51 mouse cellular contexts compared by ENCODE assay signal in the genomic region with DNA sequence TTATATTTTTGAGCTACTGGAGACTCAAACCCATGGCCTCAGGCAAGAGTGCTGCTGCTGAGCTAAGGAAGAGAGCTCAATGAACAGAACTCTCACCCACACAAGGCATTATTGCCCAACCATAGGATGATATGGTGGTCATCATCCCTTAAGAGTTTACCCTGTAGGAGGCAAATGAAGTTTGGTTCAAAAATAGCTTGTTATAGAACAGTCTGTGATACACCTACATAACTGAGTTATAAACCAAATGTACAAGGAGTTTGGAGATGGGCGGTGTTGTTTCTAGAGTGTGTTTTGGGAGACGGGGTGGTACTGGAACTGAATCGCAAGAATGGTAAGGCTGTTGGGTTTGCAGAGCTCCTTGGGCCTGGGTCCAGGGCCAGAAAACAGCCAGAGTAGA. TPM values are rescaled to one million over a fixed set of nuclear protein-coding genes. Genes with fewer than 3 reads are reported as not detected.
"Had no signal": no experiment of that assay in that cellular context is flagged by ENCODE, and none has a peak within 500 bp of the region (broad histone marks: within the 10 kb centered on the region; RNA-seq: fewer than 3 reads in every experiment).

No protein-coding gene starts in this region.

- H3K4me1 ChIP-seq: heart, embryonic 10.5 days; heart, embryonic 12.5 days; heart, embryonic 13.5 days; heart, embryonic 15.5 days; hindbrain, embryonic 10.5 days; hindbrain, embryonic 12.5 days; hindbrain, embryonic 13.5 days; hindbrain, embryonic 15.5 days; intestine, embryonic 15.5 days; kidney, embryonic 15.5 days had no signal

- DNase-seq: heart, postnatal 10 days; heart, postnatal 36 days; heart, postnatal 4 days; kidney, adult 11 months; kidney, adult 18-20 months; kidney, adult 2 months; kidney, adult 8-10 months; kidney, adult 9 months; kidney, postnatal 10 days; kidney, postnatal 14 days; kidney, postnatal 25 days; kidney, postnatal 36 days; kidney, postnatal 4 days; layer of hippocampus, adult 9-11 months; layer of hippocampus, postnatal 36 days had no signal

- H3K27ac ChIP-seq: heart, embryonic 10.5 days; heart, embryonic 13.5 days; heart, embryonic 15.5 days; hindbrain, embryonic 10.5 days; hindbrain, embryonic 12.5 days; hindbrain, embryonic 13.5 days; hindbrain, embryonic 14.5 days; hindbrain, embryonic 15.5 days; hindbrain, postnatal 0 days; intestine, embryonic 15.5 days; kidney, embryonic 15.5 days; kidney, postnatal 0 days; layer of hippocampus, adult 2 months had no signal

- H3K4me3 ChIP-seq: heart, embryonic 10.5 days; heart, embryonic 12.5 days; heart, embryonic 13.5 days; heart, embryonic 15.5 days; hindbrain, embryonic 10.5 days; hindbrain, embryonic 12.5 days; hindbrain, embryonic 13.5 days; hindbrain, embryonic 15.5 days; intestine, embryonic 15.5 days; kidney, embryonic 15.5 days; layer of hippocampus, adult 2 months had no signal

- ATAC-seq: hindbrain, embryonic 16.5 days; hindbrain, postnatal 0 days; inflammation-experienced regulatory T-cells, adult 6 months; intestine, embryonic 15.5 days; intestine, embryonic 16.5 days; intestine, postnatal 0 days had no signal

RNA-seq across cellular contexts. Expression of gene Dnajc5g, which starts 36.3 kb away (rescaled TPM):
- total RNA-seq: heart, postnatal 10 days; heart, postnatal 25 days; heart, postnatal 36 days; heart, postnatal 4 days; hematopoietic stem cell, adult 5-6 weeks; hindbrain, postnatal 0 days; layer of hippocampus, adult 18-20 months; layer of hippocampus, adult 2 months; layer of hippocampus, adult 8-10 months; layer of hippocampus, postnatal 10 days; layer of hippocampus, postnatal 14 days; layer of hippocampus, postnatal 25 days; layer of hippocampus, postnatal 36 days; left cerebral cortex, adult 18-20 months; left cerebral cortex, adult 8-10 months had no signal
- polyA plus RNA-seq: heart, embryonic 10.5 days; heart, embryonic 11.5 days; heart, embryonic 12.5 days; heart, embryonic 13.5 days; heart, embryonic 14.5 days; heart, embryonic 15.5 days; heart, embryonic 16.5 days; heart, postnatal 0 days; hindbrain, embryonic 10.5 days; hindbrain, embryonic 11.5 days; hindbrain, embryonic 12.5 days; hindbrain, embryonic 13.5 days; hindbrain, embryonic 14.5 days; hindbrain, embryonic 15.5 days; hindbrain, embryonic 16.5 days; hindbrain, postnatal 0 days; inflammation-experienced regulatory T-cells, adult 6 months; intestine, embryonic 14.5 days; intestine, embryonic 15.5 days; intestine, embryonic 16.5 days; intestine, postnatal 0 days; kidney, adult 2 months; kidney, embryonic 14.5 days; kidney, embryonic 15.5 days; kidney, embryonic 16.5 days; kidney, postnatal 0 days; large intestine, adult 2 months had no signal

RNA-seq across cellular contexts. Expression of gene Slc30a3, which starts 38.2 kb away (rescaled TPM):
- total RNA-seq: heart, postnatal 25 days; heart, postnatal 36 days; hematopoietic stem cell, adult 5-6 weeks had no signal
